Mouse (Mus musculus): ENCODE results near the gene Gm10153.
A peak's percentile ranks its signal among the peaks of the same experiment; 100 is the strongest.

GRCm38 (mm10) chr7:142146033-142146432 lies 44.2 kb downstream of the Gm10153 start:
- TF ChIP-seq CTCF (IDR thresholded peaks at IDR 0.05; ENCODE audit: low read depth, low read length) (0 out of 2 replicates have a peak, but pooled peaks have one; percentile 18), POLR2A (IDR thresholded peaks at IDR 0.05; ENCODE audit: extremely low read depth, insufficient read depth, low read length) (no peak)

Measured in liver, adult 2 months (tissue).